Mouse (Mus musculus) gastrocnemius, postnatal 25 days (tissue): ENCODE measurements around the gene 4921524J17Rik. TPM values are rescaled to one million over a fixed set of nuclear protein-coding genes. Genes with fewer than 3 reads are reported as not detected.

Source experiments
- DNase-seq: peaks from one replicate; pipeline ENCODE4 v3.0.0; 2022
- long read RNA-seq, 2 experiments: library from polyadenylated mRNA; stranded (forward); transcript quantifications; one replicate each; pipeline ENCODE4 v2.0.0; 2021
- total RNA-seq, 2 experiments: library from RNA; stranded (reverse); gene quantifications; 1 replicate in 1 of 2; 2 replicates in 1 of 2; pipeline ENCODE4 v1.2.3; 2021

The 4921524J17Rik gene
- 10 to 100 TPM; 10.3 to 10.7 TPM for total RNA-seq
- long read RNA-seq, experiment 1, transcript 4921524J17Rik-201 (4 exons, 1,587 nt): major isoform, 22 of 25 reads
- long read RNA-seq, experiment 1, partial matches to known transcripts: 2 of 25 reads
- long read RNA-seq, experiment 1, other reads (novel, unspliced or antisense): 1 of 25 reads
- long read RNA-seq, experiment 2, transcript 4921524J17Rik-201 (4 exons, 1,587 nt): major isoform, 25 of 26 reads
- long read RNA-seq, experiment 2, partial matches to known transcripts: 0 of 26 reads
- long read RNA-seq, experiment 2, other reads (novel, unspliced or antisense): 0 of 26 reads

GRCm38 (mm10) chr8:85432168-85433016, at the start of gene 4921524J17Rik:
Gene 4921524J17Rik (minus strand): TSS chr8:85432833.
- peak; percentile 97 for DNase-seq

- DNase-seq: no peak
Measured at GRCm38 (mm10) chr8:85482427-85482826, 49.8 kb upstream of the 4921524J17Rik start.

GRCm38 (mm10) chr8:85481900-85482299, 49.3 kb upstream of the 4921524J17Rik start:
- DNase-seq: peak; percentile 25

- DNase-seq: no peak
Measured at GRCm38 (mm10) chr8:85479710-85480109, 47.1 kb upstream of the 4921524J17Rik start.

- DNase-seq: no peak
Measured at GRCm38 (mm10) chr8:85478397-85478796, 45.8 kb upstream of the 4921524J17Rik start.

- no peak for DNase-seq
Measured at GRCm38 (mm10) chr8:85476970-85477545, 44.4 kb upstream of the 4921524J17Rik start.

GRCm38 (mm10) chr8:85474924-85475323, 42.3 kb upstream of the 4921524J17Rik start:
- DNase-seq: no peak

- DNase-seq: no peak
Measured at GRCm38 (mm10) chr8:85473246-85473645, 40.6 kb upstream of the 4921524J17Rik start.

- no peak for DNase-seq
Measured at GRCm38 (mm10) chr8:85472800-85473199, 40.2 kb upstream of the 4921524J17Rik start.

GRCm38 (mm10) chr8:85470753-85471152, 38.1 kb upstream of the 4921524J17Rik start:
- no peak for DNase-seq

- no peak for DNase-seq
Measured at GRCm38 (mm10) chr8:85466056-85466455, 33.4 kb upstream of the 4921524J17Rik start.

- DNase-seq: peak; percentile 21
Measured at GRCm38 (mm10) chr8:85464316-85464715, 31.7 kb upstream of the 4921524J17Rik start.

- no peak for DNase-seq
Measured at GRCm38 (mm10) chr8:85462441-85462840, 29.8 kb upstream of the 4921524J17Rik start.

GRCm38 (mm10) chr8:85461377-85461776, 28.7 kb upstream of the 4921524J17Rik start:
- DNase-seq: no peak

- peak; percentile 24 for DNase-seq
Measured at GRCm38 (mm10) chr8:85460804-85461203, 28.2 kb upstream of the 4921524J17Rik start.

GRCm38 (mm10) chr8:85459582-85459981, 26.9 kb upstream of the 4921524J17Rik start:
- no peak for DNase-seq

- peak; percentile 28 for DNase-seq
Measured at GRCm38 (mm10) chr8:85456536-85456935, 23.9 kb upstream of the 4921524J17Rik start.

GRCm38 (mm10) chr8:85454750-85455149, 22.1 kb upstream of the 4921524J17Rik start:
- no peak for DNase-seq

GRCm38 (mm10) chr8:85453256-85453655, 20.6 kb upstream of the 4921524J17Rik start:
- DNase-seq: no peak

- no peak for DNase-seq
Measured at GRCm38 (mm10) chr8:85452328-85452727, 19.7 kb upstream of the 4921524J17Rik start.

- no peak for DNase-seq
Measured at GRCm38 (mm10) chr8:85450335-85450734, 17.7 kb upstream of the 4921524J17Rik start.

GRCm38 (mm10) chr8:85445936-85446685, 13.5 kb upstream of the 4921524J17Rik start:
- DNase-seq: no peak
